Mouse (Mus musculus): Measurements from ENCODE around the gene Cops8. TPM values are rescaled to one million over a fixed set of nuclear protein-coding genes. Genes with fewer than 3 reads are reported as not detected.

Cops8 gene
- total RNA-seq (2021): 100 to 1,000 TPM; 110 to 130 TPM

DNA sequence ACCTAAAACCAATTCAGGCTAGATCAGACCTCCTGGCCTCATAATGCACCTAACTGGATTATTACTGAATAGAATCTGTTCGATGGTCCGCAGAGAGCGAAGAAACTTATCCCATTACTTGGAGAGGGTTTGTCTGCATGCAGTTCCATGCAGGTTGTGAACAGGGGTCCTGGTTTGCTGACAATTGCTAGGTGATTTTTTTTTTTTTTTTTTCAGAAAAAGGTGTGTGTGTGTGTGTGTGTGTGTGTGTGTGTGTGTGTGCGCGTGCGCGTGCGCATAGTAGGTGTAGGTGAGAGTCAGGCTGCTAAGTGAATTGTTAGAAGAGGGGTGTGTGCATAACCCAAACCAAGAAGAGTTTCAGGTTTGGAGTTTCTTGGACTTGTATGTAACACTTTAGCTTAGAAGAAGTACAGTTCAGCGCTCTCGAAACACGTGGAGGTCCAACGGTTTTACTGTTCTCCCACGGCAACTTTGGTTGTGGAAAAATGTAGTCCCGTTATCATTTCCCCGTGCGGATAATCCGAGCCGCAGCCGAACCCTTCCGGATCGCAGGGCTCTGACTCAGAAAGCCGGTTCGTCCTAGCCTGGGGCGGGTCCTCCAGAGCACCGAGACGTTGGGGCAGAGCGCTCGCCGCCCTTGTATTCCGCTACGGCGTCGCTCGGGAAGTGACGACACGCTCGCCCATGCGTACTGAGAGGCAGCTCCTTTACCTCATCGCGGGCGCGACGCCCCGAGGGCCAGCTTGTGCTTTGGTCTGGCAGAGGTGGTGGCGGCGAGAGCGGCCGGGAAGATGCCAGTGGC, at the start of gene Cops8:
Gene Cops8 (plus strand): TSS at position 223 of the 802 bp plus-strand sequence.
- intact Hi-C loops (cut with DNase I): loop anchor here (5.0 to 10.0 kb wide), 2 partner anchors 354 to 642 kb away; no protein-coding TSS in a partner anchor
- peak; percentile 99 for DNase-seq (ENCODE audit: low spot score in 2 of 2)

DNA sequence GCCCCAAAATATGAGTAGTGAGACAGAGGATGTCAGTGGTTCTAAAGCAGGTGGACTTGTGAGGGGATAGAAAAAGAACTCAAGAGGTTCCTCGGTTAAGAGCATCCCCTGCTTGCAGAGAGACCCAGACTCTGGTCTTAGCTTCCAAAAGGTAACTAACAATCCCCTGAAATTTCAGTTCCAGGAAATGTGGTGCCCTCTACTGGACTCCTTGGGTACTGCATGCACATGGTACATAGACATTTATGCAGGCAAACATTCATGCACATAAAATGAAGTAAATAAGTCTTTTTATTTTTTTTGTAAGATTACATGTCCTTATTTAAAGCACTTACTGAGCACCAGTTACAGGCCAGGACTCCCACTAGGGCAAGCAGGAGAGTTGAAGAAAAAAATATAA, 45.6 kb upstream of the Cops8 start:
- intact Hi-C loops (cut with DNase I): no loop called here
- DNase-seq (ENCODE audit: low spot score in 2 of 2): no peak

DNA sequence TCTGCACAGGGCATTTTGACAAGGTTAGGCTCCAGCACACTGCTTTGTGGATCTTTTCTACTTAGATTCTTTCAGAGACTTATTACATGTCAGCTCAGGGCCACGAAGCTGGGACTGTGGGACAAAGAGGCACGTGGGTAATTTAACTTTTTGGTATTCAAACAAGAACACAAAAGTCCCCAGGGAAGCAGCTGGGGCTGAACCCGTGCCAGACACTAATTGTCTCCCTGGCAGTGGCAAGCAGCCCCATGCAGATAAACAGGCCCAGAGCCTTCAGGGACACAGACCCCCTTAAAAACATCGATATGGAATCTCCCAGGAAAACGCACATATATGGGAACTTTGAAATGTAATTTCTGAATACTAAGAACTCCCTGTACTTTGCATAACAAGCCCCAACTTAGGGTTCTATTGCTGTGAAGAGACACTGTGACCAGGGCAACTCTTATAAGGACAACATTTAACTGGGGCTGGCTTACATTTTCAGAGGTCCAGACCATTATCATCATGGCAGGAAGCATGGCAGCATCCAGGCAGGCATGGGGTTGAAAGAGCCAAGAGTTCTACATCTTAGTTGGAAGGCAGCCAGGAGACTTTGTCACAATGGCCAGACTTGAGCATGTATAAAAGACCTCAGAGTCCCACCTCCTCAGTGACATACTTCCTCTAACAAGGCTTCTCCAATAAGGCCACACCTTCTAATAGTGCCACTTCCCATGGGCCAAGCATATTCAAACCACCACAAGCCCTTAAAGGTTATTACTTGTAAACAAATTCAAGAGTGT, 41.6 kb upstream of the Cops8 start:
- no peak for DNase-seq (ENCODE audit: low spot score in 2 of 2)
- intact Hi-C loops (cut with DNase I): no loop called here

DNA sequence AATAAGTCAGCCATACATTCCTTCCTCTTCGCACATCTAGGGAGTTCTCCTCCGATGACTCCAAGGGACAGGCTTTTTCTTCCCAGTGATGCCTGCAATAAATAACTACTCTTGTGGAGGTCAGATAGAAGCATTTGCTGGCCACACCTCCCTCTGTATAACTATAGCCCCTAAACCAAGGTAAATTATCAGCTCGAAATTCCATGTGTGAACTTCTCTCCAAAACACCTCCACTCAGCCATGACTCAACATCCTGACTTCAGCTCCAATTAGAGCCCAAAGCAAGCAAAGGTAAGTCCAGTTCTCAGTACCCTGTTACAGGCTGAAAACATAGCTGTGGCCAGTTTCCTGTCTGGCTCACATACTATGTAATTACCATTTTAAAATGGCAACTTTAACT, 38.8 kb upstream of the Cops8 start:
- DNase-seq (ENCODE audit: low spot score in 2 of 2): no peak
- intact Hi-C loops (cut with DNase I): no loop called here

DNA sequence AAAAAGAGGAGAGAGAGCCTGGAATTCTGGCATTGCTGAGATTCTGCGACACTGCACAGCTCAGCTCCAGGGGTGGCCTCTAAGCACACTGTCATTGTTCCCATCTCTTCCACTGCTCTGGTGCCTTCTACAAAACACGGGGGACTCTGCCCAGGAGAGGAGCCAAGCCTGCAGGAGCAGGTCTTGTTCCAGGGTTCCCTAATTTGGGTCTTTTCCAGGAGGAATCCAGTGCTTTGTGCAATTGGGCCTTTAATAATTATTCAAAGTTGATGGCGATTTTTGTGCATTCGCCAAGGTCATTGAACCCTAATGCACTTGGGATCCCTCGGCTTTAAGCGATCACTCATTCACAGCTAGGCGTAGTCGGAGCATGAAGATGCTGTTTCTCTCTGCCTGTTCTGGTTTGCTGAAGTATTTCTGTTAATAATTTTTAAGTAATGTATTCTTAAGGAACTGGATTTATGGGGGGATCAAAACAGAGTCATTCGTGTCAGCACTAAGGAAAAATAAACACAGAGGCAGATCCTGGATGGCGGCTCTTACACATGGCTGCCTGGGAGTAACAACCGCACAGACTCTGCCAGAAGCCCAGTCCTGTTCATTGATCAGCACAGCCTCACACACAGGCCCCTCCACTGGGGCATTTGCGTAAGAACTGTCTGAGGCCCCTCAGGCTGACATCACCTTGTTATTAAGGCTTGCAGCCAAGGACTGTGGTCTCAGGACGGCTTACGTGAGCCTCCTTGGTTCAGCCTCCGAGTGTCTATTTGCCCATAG, 35.9 kb upstream of the Cops8 start:
- DNase-seq (ENCODE audit: low spot score in 2 of 2): no peak
- intact Hi-C loops (cut with DNase I): no loop called here

DNA sequence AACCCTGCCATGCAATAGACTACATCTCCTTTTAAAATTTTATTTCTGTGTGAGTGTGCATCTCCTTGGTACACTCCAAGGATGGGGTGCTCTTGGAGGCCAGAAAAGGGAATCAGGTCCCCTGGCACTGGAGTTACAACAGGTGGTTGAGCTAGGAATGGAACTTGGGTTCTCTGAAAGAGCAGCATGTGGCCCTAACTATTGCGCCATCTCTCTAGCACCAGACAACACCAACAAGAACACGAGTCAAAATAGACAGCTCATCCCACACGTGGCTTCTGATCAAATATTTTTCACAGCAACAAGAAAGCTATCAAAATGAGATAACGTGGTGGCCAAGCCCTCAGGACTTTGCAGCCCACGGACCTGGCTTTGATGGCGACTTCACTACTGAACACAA, 28.9 kb upstream of the Cops8 start:
- DNase-seq (ENCODE audit: low spot score in 2 of 2): no peak

DNA sequence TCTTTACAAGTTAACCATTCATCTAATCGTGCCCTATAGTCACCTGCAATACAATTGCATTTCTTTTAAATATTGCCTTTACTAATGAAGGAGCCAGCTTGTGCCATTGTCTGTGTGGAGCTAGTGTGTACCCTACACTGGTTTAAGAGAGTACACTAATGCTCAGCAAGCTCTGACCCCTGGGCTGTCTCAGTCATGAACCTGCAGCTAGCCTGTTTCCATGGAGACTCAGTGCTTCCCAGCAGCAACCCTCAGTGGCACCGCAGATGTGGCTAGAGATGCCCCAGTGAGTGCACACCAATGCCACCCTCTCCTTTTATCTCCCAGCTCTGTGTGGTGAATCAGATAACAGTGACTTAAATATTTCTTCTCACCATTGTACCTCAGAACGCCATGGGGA, 27.9 kb upstream of the Cops8 start:
- intact Hi-C loops (cut with DNase I): no loop called here
- no peak for DNase-seq (ENCODE audit: low spot score in 2 of 2)

More for the DNA sequence above, 28.9 kb upstream of the Cops8 start:
- intact Hi-C loops (cut with DNase I): no loop called here

DNA sequence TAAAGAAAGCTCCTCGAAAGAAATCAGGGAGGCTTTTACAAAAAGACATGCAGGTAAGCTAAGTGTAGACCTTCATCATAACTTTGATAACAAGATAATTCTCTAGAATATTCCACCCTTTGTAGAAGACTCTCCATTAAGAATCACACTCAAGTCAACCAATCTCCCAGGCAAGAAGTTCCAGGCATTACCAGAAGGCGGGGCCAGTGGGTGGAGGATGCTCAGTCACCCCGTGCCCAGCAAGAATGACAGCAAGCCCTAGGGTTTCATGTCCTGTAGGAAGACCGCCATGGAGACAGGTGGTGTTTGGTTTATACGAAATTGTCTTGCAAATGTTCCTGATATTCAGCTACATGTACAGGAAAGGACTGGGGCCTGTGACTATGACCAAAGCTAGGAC, 25.4 kb upstream of the Cops8 start:
- DNase-seq (ENCODE audit: low spot score in 2 of 2): no peak
- intact Hi-C loops (cut with DNase I): no loop called here

DNA sequence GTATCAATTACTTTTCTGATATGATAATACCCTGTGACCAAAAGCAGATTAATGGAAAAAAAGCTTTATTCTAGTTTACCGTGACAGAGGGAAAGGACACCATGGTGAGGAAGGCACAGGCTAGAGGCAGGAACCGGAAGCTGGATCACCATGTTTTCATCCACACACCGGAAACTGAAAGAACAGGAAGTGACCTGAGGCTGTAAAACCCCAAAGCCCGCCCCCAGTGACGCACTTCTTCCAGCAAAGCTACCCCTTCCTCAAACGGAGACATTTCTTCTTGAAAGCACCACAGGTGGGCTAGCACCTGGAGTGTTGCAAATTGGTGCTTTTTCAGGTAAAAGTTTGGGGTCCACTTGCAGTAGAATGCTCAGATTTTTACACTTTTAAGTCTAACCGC, 20.1 kb upstream of the Cops8 start:
- intact Hi-C loops (cut with DNase I): loop anchor here (10.0 kb wide), 1 partner anchor 308 kb away; no protein-coding TSS in a partner anchor
- DNase-seq (ENCODE audit: low spot score in 2 of 2): no peak

DNA sequence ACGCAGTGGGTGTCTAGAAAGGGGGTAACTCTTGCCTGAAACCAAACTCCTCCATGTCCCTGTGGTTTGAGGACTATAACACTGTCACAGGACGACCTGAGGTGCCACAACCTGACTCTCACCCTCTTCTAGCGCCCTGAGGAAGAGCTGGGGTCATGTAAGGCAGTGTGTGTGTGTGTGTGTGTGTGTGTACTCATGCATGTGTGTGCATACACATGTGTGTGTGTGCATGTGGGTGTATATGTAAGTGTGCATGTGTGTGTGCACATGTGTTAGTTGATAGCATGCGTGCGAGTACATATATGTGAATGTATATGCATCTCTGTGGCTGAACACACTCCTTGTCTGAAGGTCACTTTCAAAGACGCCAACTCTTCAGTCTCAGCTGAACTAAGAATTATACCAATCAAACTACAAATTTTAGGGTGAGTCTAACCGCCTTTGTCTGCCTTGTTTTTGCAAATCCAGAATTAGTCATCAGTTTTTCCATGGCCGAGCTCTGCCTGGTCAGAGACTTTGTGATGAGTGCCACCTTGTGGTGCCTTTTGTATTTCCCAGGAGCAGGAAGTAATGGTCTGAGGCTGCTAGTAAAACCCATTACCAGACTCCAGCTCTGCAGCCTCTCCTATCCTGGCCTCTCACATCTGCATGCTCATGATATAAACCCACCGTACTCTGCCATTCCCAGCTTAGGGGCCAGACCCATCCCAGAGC, 14.6 kb upstream of the Cops8 start:
- intact Hi-C loops (cut with DNase I): loop anchor here (2.0 to 10.0 kb wide), 4 partner anchors 116 to 941 kb away; no protein-coding TSS in a partner anchor
- DNase-seq (ENCODE audit: low spot score in 2 of 2): peak; percentile 85 to 89

DNA sequence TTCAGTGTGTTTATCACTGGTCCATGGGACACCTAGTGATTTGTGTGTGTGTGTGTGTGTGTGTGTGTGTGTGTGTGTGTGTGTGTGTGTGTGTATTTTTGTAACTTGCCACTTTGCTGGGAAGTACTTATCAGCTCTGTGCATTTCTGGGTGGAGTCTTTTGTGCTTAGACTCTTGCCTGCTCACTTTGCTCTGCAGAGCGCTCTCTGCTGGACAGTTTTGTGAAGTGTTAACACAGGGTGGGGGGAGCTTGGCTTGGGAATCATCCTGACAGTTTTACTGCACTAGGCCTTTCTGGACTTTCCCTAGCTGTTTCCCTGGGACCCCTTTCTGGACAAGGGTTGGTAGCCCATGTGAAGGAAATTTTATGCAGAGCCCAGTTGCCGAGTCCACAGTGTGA, 12.0 kb upstream of the Cops8 start:
- DNase-seq (ENCODE audit: low spot score in 2 of 2): peak; percentile 33 to 42
- intact Hi-C loops (cut with DNase I): loop anchor here (1.0 kb wide), 1 partner anchor 530 kb away; no protein-coding TSS in a partner anchor

DNA sequence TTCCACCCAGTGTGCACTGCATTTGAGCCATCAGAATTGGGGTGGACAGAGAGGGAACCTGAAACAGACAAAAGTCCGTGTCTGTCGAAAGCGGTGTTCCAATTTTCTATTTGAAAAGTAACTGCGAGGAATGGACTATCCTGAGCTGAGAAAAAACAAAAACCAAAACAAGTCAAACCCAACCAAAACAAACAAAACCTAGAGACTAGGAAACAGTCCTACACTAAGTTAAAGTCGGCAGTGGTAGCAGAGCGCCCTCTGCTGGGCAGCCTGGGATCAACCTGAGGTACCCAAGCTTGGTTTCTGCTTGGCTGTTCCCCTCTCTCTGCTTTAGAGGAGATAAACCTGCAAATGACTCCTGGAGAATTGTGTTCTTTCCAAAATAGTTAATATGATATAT, 10.0 kb upstream of the Cops8 start:
- intact Hi-C loops (cut with DNase I): no loop called here
- DNase-seq (ENCODE audit: low spot score in 2 of 2): peak; percentile 76 to 80

DNA sequence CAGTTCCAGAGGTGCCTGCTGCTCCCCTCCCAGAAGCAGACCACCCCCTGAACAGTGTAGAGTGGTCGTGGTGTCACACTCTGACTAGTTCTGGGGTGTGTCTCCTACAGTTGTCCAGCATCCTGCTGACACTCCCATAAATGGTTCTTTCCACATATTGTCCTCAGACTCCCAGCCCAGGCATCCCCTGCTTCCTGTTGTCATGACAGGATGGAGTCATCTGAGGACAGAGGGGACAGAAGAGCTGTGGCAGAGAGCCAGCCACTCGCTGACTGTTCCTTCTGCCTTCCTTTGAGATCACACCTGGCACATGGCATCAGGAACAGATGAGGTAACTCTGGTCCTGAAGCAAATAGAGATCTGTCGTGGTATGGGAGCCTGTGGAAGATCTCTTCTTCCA, 3.6 kb upstream of the Cops8 start:
- DNase-seq (ENCODE audit: low spot score in 2 of 2): no peak
- intact Hi-C loops (cut with DNase I): no loop called here

DNA sequence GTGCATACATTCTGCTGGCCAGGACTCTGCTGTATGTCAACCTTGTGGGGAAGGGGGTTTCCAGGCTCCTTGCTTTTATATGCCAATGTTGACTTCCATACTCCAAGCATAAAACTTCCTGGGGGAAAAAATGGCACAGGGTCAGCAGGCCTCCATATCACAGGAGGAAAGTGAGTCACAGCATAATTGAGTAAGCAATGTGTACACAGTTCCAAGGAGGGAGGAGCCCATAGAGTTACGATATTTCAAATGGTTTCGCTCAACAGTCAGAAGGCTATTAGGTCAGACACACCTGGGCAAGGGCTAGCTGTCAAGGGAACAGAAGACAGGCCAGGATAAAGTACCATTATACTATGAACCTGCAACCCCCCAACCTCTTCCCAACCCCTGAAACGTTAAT, 1.7 kb upstream of the Cops8 start:
- intact Hi-C loops (cut with DNase I): loop anchor here (5.0 to 10.0 kb wide), 2 partner anchors 356 to 644 kb away; no protein-coding TSS in a partner anchor
- no peak for DNase-seq (ENCODE audit: low spot score in 2 of 2)

DNA sequence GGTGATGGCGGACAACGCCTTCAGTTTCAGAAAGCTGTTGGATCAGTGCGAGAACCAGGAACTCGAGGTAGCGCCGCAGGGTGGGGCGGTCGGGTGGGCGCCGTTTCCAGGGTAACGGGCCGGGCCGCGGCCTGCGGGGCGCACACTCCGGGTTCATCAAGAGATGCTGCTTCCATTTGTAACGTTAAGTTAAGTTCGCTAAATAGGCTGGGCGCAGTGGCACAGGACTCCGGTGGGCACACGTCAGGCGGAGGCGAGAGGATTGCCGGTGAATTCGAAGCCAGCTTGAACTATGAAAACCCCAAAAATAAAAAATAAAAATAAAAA, 743 bp downstream of the Cops8 start:
- intact Hi-C loops (cut with DNase I): loop anchor here (5.0 to 10.0 kb wide), 2 partner anchors 354 to 641 kb away; no protein-coding TSS in a partner anchor
- DNase-seq (ENCODE audit: low spot score in 2 of 2): no peak

DNA sequence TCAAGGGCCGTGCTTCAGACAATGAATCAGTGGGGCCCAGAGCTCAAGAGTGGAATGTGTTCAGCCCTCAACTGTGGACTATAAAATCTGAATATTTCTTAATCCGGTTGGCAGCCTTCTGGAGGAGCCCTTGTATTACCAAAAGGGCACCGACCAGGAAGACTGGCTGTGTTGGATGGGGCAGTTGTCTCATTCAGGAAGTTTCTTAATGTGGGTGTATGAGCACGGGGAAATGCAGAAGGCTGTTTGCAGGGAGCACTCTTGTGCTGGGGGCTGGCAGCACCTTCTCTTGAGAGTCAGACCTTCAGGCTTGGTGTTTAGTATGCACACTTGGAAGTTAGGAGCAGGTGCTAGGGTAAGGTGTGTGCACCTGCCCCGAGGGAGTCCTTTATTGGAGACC, 6.6 kb downstream of the Cops8 start:
- DNase-seq (ENCODE audit: low spot score in 2 of 2): no peak
- intact Hi-C loops (cut with DNase I): loop anchor here (10.0 kb wide), 1 partner anchor 635 kb away; no protein-coding TSS in a partner anchor

DNA sequence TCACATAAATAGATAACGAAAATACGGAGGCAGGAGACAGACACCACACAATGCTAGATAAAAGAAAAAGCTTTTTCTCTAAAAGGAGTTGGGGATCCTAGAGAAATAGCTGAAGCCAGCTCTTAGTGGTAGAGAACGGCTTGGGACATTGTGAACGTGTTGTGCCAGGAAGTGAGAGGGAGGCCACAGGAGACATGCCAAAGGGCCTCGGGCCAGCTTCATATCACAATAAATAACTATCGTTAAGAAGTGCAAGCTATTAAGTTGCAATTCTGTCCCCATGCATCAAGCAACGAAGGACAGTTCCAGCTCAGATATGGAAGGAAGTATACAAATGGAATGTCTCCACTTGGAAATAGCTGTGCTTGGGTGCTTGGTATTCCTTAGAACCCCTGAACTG, 14.5 kb downstream of the Cops8 start:
- no peak for DNase-seq (ENCODE audit: low spot score in 2 of 2)
- intact Hi-C loops (cut with DNase I): no loop called here

DNA sequence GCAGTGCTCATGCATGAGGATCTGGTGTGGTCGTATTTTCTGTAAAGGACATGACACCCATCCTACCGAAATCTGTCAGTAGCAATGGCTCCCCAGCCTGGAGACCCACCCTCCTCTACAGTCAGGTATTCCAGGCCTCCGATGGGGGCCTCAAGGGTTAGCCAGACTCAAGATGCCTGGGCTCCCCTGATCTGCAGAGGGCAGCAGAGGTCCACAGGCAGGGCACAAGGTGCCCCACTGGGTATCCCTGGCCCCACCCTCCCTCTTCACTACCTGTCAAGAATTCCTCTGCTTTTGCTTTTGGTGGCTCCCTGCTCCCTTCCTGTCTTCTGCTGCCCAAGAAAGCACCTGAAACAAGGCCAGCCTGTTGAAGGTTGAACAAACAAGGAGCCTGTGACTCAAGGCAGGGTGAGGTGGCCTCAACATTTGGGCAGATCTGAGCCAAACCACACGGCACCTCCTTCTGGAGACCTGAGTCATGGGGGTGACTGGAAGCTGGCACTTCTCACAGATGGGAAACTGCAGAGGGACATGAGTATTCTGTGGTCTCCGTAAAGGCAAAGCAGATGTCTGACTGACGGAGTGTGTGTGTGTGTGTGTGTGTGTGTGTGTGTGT, 30.7 kb downstream of the Cops8 start:
- intact Hi-C loops (cut with DNase I): no loop called here
- DNase-seq (ENCODE audit: low spot score in 2 of 2): no peak

DNA sequence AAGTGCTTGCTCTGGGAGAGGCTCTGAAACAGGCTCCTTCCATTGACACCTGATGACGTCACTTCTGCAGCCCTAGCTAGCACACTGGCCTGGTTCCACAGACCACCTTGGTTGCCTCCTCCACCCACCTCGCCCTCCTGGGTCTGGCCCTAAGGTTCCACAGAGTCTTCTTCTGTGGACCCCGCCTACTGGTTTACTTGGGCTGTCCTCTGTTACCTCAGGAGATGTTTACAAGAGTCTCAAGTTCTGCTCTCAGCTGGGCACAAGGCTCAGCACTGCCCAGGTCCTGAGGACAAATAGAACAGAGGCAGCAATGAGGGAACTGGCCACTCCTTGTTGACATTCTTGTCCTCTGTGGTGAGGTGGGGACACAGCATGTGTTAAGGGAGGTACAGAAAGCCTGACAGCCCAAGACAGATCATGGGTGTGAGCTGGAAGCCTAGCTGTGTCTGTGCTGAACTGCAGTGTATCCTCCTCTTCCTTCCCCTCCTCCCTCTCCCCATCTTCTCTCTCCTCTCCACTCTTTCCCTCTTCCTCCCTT, 31.5 kb downstream of the Cops8 start:
- intact Hi-C loops (cut with DNase I): no loop called here
- no peak for DNase-seq (ENCODE audit: low spot score in 2 of 2)
